Mouse (Mus musculus) megakaryocyte progenitor cell, adult 5-6 weeks (primary cell): ENCODE results near the gene Olfr784. TPM values are rescaled to one million over a fixed set of nuclear protein-coding genes. Genes with fewer than 3 reads are reported as not detected.
"Not testable (repeated sequence)": the region's sequence is repeated elsewhere in the genome, so short reads cannot be mapped to it uniquely, and the experiment has no call there.

Experiments
- ATAC-seq: replicated peaks from 2 replicates; pipeline ENCODE4 v1.8.0; 2016; ENCODE audit warnings: mild to moderate bottlenecking, moderate TSS enrichment, inconsistent platforms; ENCODE audit not compliant: poor library complexity
- total RNA-seq, 2 experiments: library from RNA; stranded (forward) in 1 of 2; stranded (reverse) in 1 of 2; fragments of 157-497, 149-512 nt in 1 of 2; fragments of 200-1000 nt in 1 of 2; gene quantifications; 2 replicates each; pipeline versions ENCODE4 v1.2.3 to v1.2.4; 2015 to 2017

The Olfr784 gene
- 0.29 and 0.35 TPM in 2 replicates for total RNA-seq (2015)
- 0.04 TPM in 1 of 2 replicates, not detected in the other for total RNA-seq (2017)

GRCm38 (mm10) chr10:129383783-129384182 lies at the start of gene Olfr784:
Olfr784 (plus strand) TSS chr10:129384083.
- no peak for ATAC-seq

- ATAC-seq, result no peak
Observed at GRCm38 (mm10) chr10:129348550-129348949, 35.3 kb upstream of the Olfr784 start, which contains the start of gene Olfr782. Olfr782 (plus strand) TSS chr10:129348850.

- not testable (repeated sequence) for ATAC-seq
Observed at GRCm38 (mm10) chr10:129352475-129352874, 31.4 kb upstream of the Olfr784 start.

- ATAC-seq, result not testable (repeated sequence)
Observed at GRCm38 (mm10) chr10:129356496-129356895, 27.4 kb upstream of the Olfr784 start.

- ATAC-seq, result no peak
Observed at GRCm38 (mm10) chr10:129357307-129357706, 26.6 kb upstream of the Olfr784 start.

- ATAC-seq, result not testable (repeated sequence)
Observed at GRCm38 (mm10) chr10:129374051-129374450, 9.8 kb upstream of the Olfr784 start.

- ATAC-seq, result no peak
Observed at GRCm38 (mm10) chr10:129400892-129401291, 17.0 kb downstream of the Olfr784 start.

GRCm38 (mm10) chr10:129405126-129405525 lies 21.2 kb downstream of the Olfr784 start, which contains the start of gene Olfr785:
Olfr785 (plus strand) TSS chr10:129405426.
- no peak for ATAC-seq

- ATAC-seq, result no peak
Observed at GRCm38 (mm10) chr10:129427006-129427405, 43.1 kb downstream of the Olfr784 start, which contains the start of gene Olfr786. Olfr786 (plus strand) TSS chr10:129427306.

Other genes starting within 250 kb of the Olfr784 start
- not detected in 2 replicates for gene Olfr770, start 245.1 kb upstream of the Olfr784 start, total RNA-seq (2015)
- not detected in 2 replicates for gene Olfr770, start 245.1 kb upstream of the Olfr784 start, total RNA-seq (2017)
- not detected in 2 replicates for gene Olfr771, start 219.3 kb upstream of the Olfr784 start, total RNA-seq (2015)
- not detected in 2 replicates for gene Olfr771, start 219.3 kb upstream of the Olfr784 start, total RNA-seq (2017)
- gene Olfr772, start 206.2 kb upstream of the Olfr784 start, total RNA-seq (2015), result not detected in 2 replicates
- not detected in 2 replicates for gene Olfr772, start 206.2 kb upstream of the Olfr784 start, total RNA-seq (2017)
- gene Olfr773, start 196.7 kb upstream of the Olfr784 start, total RNA-seq (2015), result not detected in 2 replicates
- not detected in 2 replicates for gene Olfr773, start 196.7 kb upstream of the Olfr784 start, total RNA-seq (2017)
- gene Olfr774, start 147.9 kb upstream of the Olfr784 start, total RNA-seq (2015), result not detected in 2 replicates
- gene Olfr774, start 147.9 kb upstream of the Olfr784 start, total RNA-seq (2017), result not detected in 2 replicates
- not detected in 2 replicates for gene Olfr775, start 135.7 kb upstream of the Olfr784 start, total RNA-seq (2015)
- not detected in 2 replicates for gene Olfr775, start 135.7 kb upstream of the Olfr784 start, total RNA-seq (2017)
- not detected in 2 replicates for gene Olfr776, start 125.0 kb upstream of the Olfr784 start, total RNA-seq (2015)
- gene Olfr776, start 125.0 kb upstream of the Olfr784 start, total RNA-seq (2017), result not detected in 2 replicates
- gene Olfr777, start 112.6 kb upstream of the Olfr784 start, total RNA-seq (2015), result not detected in 2 replicates
- gene Olfr777, start 112.6 kb upstream of the Olfr784 start, total RNA-seq (2017), result not detected in 2 replicates
- not detected in 2 replicates for gene Olfr780, start 66.0 kb upstream of the Olfr784 start, total RNA-seq (2015)
- gene Olfr780, start 66.0 kb upstream of the Olfr784 start, total RNA-seq (2017), result not detected in 2 replicates
- gene Olfr781, start 55.2 kb upstream of the Olfr784 start, total RNA-seq (2015), result not detected in 2 replicates
- gene Olfr781, start 55.2 kb upstream of the Olfr784 start, total RNA-seq (2017), result not detected in 2 replicates
- not detected in 2 replicates for gene Olfr782, start 35.2 kb upstream of the Olfr784 start, total RNA-seq (2015)
- gene Olfr782, start 35.2 kb upstream of the Olfr784 start, total RNA-seq (2017), result not detected in 2 replicates
- gene Olfr785, start 21.3 kb downstream of the Olfr784 start, total RNA-seq (2015), result not detected in 2 replicates
- not detected in 2 replicates for gene Olfr785, start 21.3 kb downstream of the Olfr784 start, total RNA-seq (2017)
- not detected in 2 replicates for gene Olfr786, start 43.2 kb downstream of the Olfr784 start, total RNA-seq (2015)
- gene Olfr786, start 43.2 kb downstream of the Olfr784 start, total RNA-seq (2017), result not detected in 2 replicates
- not detected in 2 replicates for gene Olfr787, start 77.8 kb downstream of the Olfr784 start, total RNA-seq (2015)
- not detected in 2 replicates for gene Olfr787, start 77.8 kb downstream of the Olfr784 start, total RNA-seq (2017)
- not detected in 2 replicates for gene Olfr788, start 86.9 kb downstream of the Olfr784 start, total RNA-seq (2015)
- gene Olfr788, start 86.9 kb downstream of the Olfr784 start, total RNA-seq (2017), result not detected in 2 replicates
- gene Olfr789, start 100.7 kb downstream of the Olfr784 start, total RNA-seq (2015), result not detected in 2 replicates
- gene Olfr789, start 100.7 kb downstream of the Olfr784 start, total RNA-seq (2017), result not detected in 2 replicates
- gene Olfr790, start 114.4 kb downstream of the Olfr784 start, total RNA-seq (2015), result not detected in 2 replicates
- gene Olfr790, start 114.4 kb downstream of the Olfr784 start, total RNA-seq (2017), result not detected in 2 replicates
- not detected in 2 replicates for gene Olfr791, start 137.7 kb downstream of the Olfr784 start, total RNA-seq (2015)
- gene Olfr791, start 137.7 kb downstream of the Olfr784 start, total RNA-seq (2017), result not detected in 2 replicates
- not detected in 2 replicates for gene Olfr792, start 155.1 kb downstream of the Olfr784 start, total RNA-seq (2015)
- not detected in 2 replicates for gene Olfr792, start 155.1 kb downstream of the Olfr784 start, total RNA-seq (2017)
- gene Olfr794, start 183.6 kb downstream of the Olfr784 start, total RNA-seq (2015), result not detected in 2 replicates
- gene Olfr794, start 183.6 kb downstream of the Olfr784 start, total RNA-seq (2017), result not detected in 2 replicates
- gene Olfr796, start 228.5 kb downstream of the Olfr784 start, total RNA-seq (2015), result not detected in 2 replicates
- gene Olfr796, start 228.5 kb downstream of the Olfr784 start, total RNA-seq (2017), result not detected in 2 replicates
- not detected in 2 replicates for gene Olfr798, start 243.9 kb downstream of the Olfr784 start, total RNA-seq (2015)
- not detected in 2 replicates for gene Olfr798, start 243.9 kb downstream of the Olfr784 start, total RNA-seq (2017)